Mouse (Mus musculus): Measurements from ENCODE around the gene Notum. TPM values are rescaled to one million over a fixed set of nuclear protein-coding genes. Genes with fewer than 3 reads are reported as not detected.
"Not testable (repeated sequence)": the region's sequence is repeated elsewhere in the genome, so short reads cannot be mapped to it uniquely, and the experiment has no call there.

The Notum gene
- polyA plus RNA-seq, 1 experiment from 2014 or later: 1.6 TPM

GRCm38 (mm10) chr11:120675875-120676274, 14.9 kb upstream of the Notum start:
- H3K27ac ChIP-seq (replicated peaks in 1 of 2; ENCODE audit: control insufficient read depth in 1 of 2, insufficient read depth in 1 of 2, low read depth in 2 of 2, low read length in 2 of 2); ATAC-seq (ENCODE audit: insufficient number of reproducible peaks, insufficient read depth, low FRiP score, low read depth); H3K9me3 ChIP-seq (ENCODE audit: control insufficient read depth, low read length); H3K4me3 ChIP-seq (ENCODE audit: control insufficient read depth in 1 of 2, insufficient read depth in 1 of 2, low read depth in 1 of 2, low read length in 2 of 2); H3K27me3 ChIP-seq (ENCODE audit: control insufficient read depth, insufficient read depth, low read length); H3K9ac ChIP-seq (ENCODE audit: low read length); H3K4me1 ChIP-seq (ENCODE audit: control insufficient read depth in 2 of 2, insufficient read depth in 2 of 2, low read length in 2 of 2); H3K4me2 ChIP-seq (ENCODE audit: low read length): not testable (repeated sequence)
- peaks cover 40% of the 10 kb centered on the region for H3K36me3 ChIP-seq (ENCODE audit: control insufficient read depth, insufficient read depth, low read length)
- 75% methylated on average over 3 of the region's 5 CpGs for WGBS

- Histone ChIP-seq H3K36me3 (ENCODE audit: control insufficient read depth, insufficient read depth, low read length) (peaks cover 18% of the 10 kb centered on the region), H3K9me3 (ENCODE audit: control insufficient read depth, low read length) (no peaks in the 10 kb centered on the region), H3K4me3 (ENCODE audit: control insufficient read depth in 1 of 2, insufficient read depth in 1 of 2, low read depth in 1 of 2, low read length in 2 of 2) (peak overlapping the region; percentile 77 to 96), H3K4me1 (ENCODE audit: control insufficient read depth in 2 of 2, insufficient read depth in 2 of 2, low read length in 2 of 2) (peaks cover 5% of the 10 kb centered on the region in 2 experiments), H3K27ac (replicated peaks in 1 of 2; ENCODE audit: control insufficient read depth in 1 of 2, insufficient read depth in 1 of 2, low read depth in 2 of 2, low read length in 2 of 2) (peak overlapping the region; percentile 84 to 91), H3K27me3 (ENCODE audit: control insufficient read depth, insufficient read depth, low read length) (no peaks in the 10 kb centered on the region), H3K9ac (ENCODE audit: low read length) (peak overlapping the region; percentile 88), H3K4me2 (ENCODE audit: low read length) (peak overlapping the region; percentile 96)
- ATAC-seq (ENCODE audit: insufficient number of reproducible peaks, insufficient read depth, low FRiP score, low read depth): no peak
- WGBS: 33% methylated on average over 12 of the region's 12 CpGs
These were observed 12.7 kb upstream of the Notum start for GRCm38 (mm10) chr11:120673594-120674122.

GRCm38 (mm10) chr11:120672687-120673593, 12.0 kb upstream of the Notum start, which contains the start of gene Aspscr1:
Aspscr1 (plus strand) TSS chr11:120672973.
- Histone ChIP-seq H3K36me3 (ENCODE audit: control insufficient read depth, insufficient read depth, low read length) (peaks cover 11% of the 10 kb centered on the region; the same call in 1 of the 2 replicates), H3K4me1 (ENCODE audit: control insufficient read depth in 2 of 2, insufficient read depth in 2 of 2, low read length in 2 of 2) (peaks cover 5% of the 10 kb centered on the region in 2 experiments), H3K9me3 (ENCODE audit: control insufficient read depth, low read length) (no peaks in the 10 kb centered on the region), H3K27ac (replicated peaks in 1 of 2; ENCODE audit: control insufficient read depth in 1 of 2, insufficient read depth in 1 of 2, low read depth in 2 of 2, low read length in 2 of 2) (peak within 1 kb of the TSS; percentile 84 to 91), H3K9ac (ENCODE audit: low read length) (peak within 1 kb of the TSS; percentile 88), H3K4me2 (ENCODE audit: low read length) (peak within 1 kb of the TSS; percentile 96), H3K27me3 (ENCODE audit: control insufficient read depth, insufficient read depth, low read length) (no peaks in the 10 kb centered on the region), H3K4me3 (ENCODE audit: control insufficient read depth in 1 of 2, insufficient read depth in 1 of 2, low read depth in 1 of 2, low read length in 2 of 2) (peak within 1 kb of the TSS; percentile 77 to 96)
- ATAC-seq (ENCODE audit: insufficient number of reproducible peaks, insufficient read depth, low FRiP score, low read depth): peak; percentile 97
- WGBS: 1% methylated on average over 64 of the region's 83 CpGs

GRCm38 (mm10) chr11:120666617-120667016, 5.6 kb upstream of the Notum start:
- peak; percentile 31; the same call in 1 of the 2 replicates for ATAC-seq (ENCODE audit: insufficient number of reproducible peaks, insufficient read depth, low FRiP score, low read depth)
- Histone ChIP-seq H3K4me2 (ENCODE audit: low read length) (no peak overlapping the region), H3K36me3 (ENCODE audit: control insufficient read depth, insufficient read depth, low read length) (no peaks in the 10 kb centered on the region), H3K9ac (ENCODE audit: low read length) (0 out of 2 replicates have a peak overlapping the region, but pooled peaks have one; percentile 11), H3K9me3 (ENCODE audit: control insufficient read depth, low read length) (no peaks in the 10 kb centered on the region), H3K4me3 (ENCODE audit: control insufficient read depth in 1 of 2, insufficient read depth in 1 of 2, low read depth in 1 of 2, low read length in 2 of 2) (no peak overlapping the region), H3K27me3 (ENCODE audit: control insufficient read depth, insufficient read depth, low read length) (peaks cover 19% of the 10 kb centered on the region), H3K27ac (replicated peaks in 1 of 2; ENCODE audit: control insufficient read depth in 1 of 2, insufficient read depth in 1 of 2, low read depth in 2 of 2, low read length in 2 of 2) (no peak overlapping the region), H3K4me1 (ENCODE audit: control insufficient read depth in 2 of 2, insufficient read depth in 2 of 2, low read length in 2 of 2) (peaks cover 9 to 14% of the 10 kb centered on the region in 2 experiments)
- 7% methylated on average over 3 of the region's 3 CpGs for WGBS

GRCm38 (mm10) chr11:120665406-120665805, 4.4 kb upstream of the Notum start:
- no peak overlapping the region for H3K4me3 ChIP-seq (ENCODE audit: control insufficient read depth in 1 of 2, insufficient read depth in 1 of 2, low read depth in 1 of 2, low read length in 2 of 2)
- H3K27ac ChIP-seq (replicated peaks in 1 of 2; ENCODE audit: control insufficient read depth in 1 of 2, insufficient read depth in 1 of 2, low read depth in 2 of 2, low read length in 2 of 2): no peak overlapping the region
- no peak for ATAC-seq (ENCODE audit: insufficient number of reproducible peaks, insufficient read depth, low FRiP score, low read depth)
- H3K9ac ChIP-seq (ENCODE audit: low read length): no peak overlapping the region
- no peaks in the 10 kb centered on the region for H3K9me3 ChIP-seq (ENCODE audit: control insufficient read depth, low read length)
- H3K4me1 ChIP-seq (ENCODE audit: control insufficient read depth in 2 of 2, insufficient read depth in 2 of 2, low read length in 2 of 2): peaks cover 9 to 23% of the 10 kb centered on the region in 2 experiments
- 76% methylated on average over 3 of the region's 3 CpGs for WGBS
- H3K4me2 ChIP-seq (ENCODE audit: low read length): no peak overlapping the region
- H3K36me3 ChIP-seq (ENCODE audit: control insufficient read depth, insufficient read depth, low read length): no peaks in the 10 kb centered on the region
- H3K27me3 ChIP-seq (ENCODE audit: control insufficient read depth, insufficient read depth, low read length): peaks cover 31% of the 10 kb centered on the region

GRCm38 (mm10) chr11:120663714-120664113, 2.7 kb upstream of the Notum start:
- Histone ChIP-seq H3K36me3 (ENCODE audit: control insufficient read depth, insufficient read depth, low read length) (no peaks in the 10 kb centered on the region), H3K4me2 (ENCODE audit: low read length) (no peak overlapping the region), H3K27ac (replicated peaks in 1 of 2; ENCODE audit: control insufficient read depth in 1 of 2, insufficient read depth in 1 of 2, low read depth in 2 of 2, low read length in 2 of 2) (no peak overlapping the region), H3K4me1 (ENCODE audit: control insufficient read depth in 2 of 2, insufficient read depth in 2 of 2, low read length in 2 of 2) (peaks cover 16 to 36% of the 10 kb centered on the region in 2 experiments), H3K9me3 (ENCODE audit: control insufficient read depth, low read length) (no peaks in the 10 kb centered on the region), H3K9ac (ENCODE audit: low read length) (no peak overlapping the region), H3K4me3 (ENCODE audit: control insufficient read depth in 1 of 2, insufficient read depth in 1 of 2, low read depth in 1 of 2, low read length in 2 of 2) (no peak overlapping the region), H3K27me3 (ENCODE audit: control insufficient read depth, insufficient read depth, low read length) (peaks cover 48% of the 10 kb centered on the region)
- WGBS: 92% methylated on average over 5 of the region's 5 CpGs
- no peak for ATAC-seq (ENCODE audit: insufficient number of reproducible peaks, insufficient read depth, low FRiP score, low read depth)

GRCm38 (mm10) chr11:120662759-120663158, 1.8 kb upstream of the Notum start:
- Histone ChIP-seq H3K36me3 (ENCODE audit: control insufficient read depth, insufficient read depth, low read length) (no peaks in the 10 kb centered on the region), H3K27me3 (ENCODE audit: control insufficient read depth, insufficient read depth, low read length) (peaks cover 57% of the 10 kb centered on the region), H3K4me1 (ENCODE audit: control insufficient read depth in 2 of 2, insufficient read depth in 2 of 2, low read length in 2 of 2) (peaks cover 16 to 36% of the 10 kb centered on the region in 2 experiments), H3K9ac (ENCODE audit: low read length) (no peak overlapping the region), H3K4me3 (ENCODE audit: control insufficient read depth in 1 of 2, insufficient read depth in 1 of 2, low read depth in 1 of 2, low read length in 2 of 2) (no peak overlapping the region), H3K9me3 (ENCODE audit: control insufficient read depth, low read length) (no peaks in the 10 kb centered on the region), H3K27ac (replicated peaks in 1 of 2; ENCODE audit: control insufficient read depth in 1 of 2, insufficient read depth in 1 of 2, low read depth in 2 of 2, low read length in 2 of 2) (no peak overlapping the region), H3K4me2 (ENCODE audit: low read length) (no peak overlapping the region)
- 50% methylated on average over 6 of the region's 6 CpGs for WGBS
- no peak for ATAC-seq (ENCODE audit: insufficient number of reproducible peaks, insufficient read depth, low FRiP score, low read depth)

Data from heart, embryonic 14.5 days (tissue).